Mouse (Mus musculus) liver, postnatal 0 days (tissue): ENCODE results near the gene Esp8. TPM values are rescaled to one million over a fixed set of nuclear protein-coding genes. Genes with fewer than 3 reads are reported as not detected.
"Not testable (repeated sequence)": the region's sequence is repeated elsewhere in the genome, so short reads cannot be mapped to it uniquely, and the experiment has no call there.

Experiments
- ATAC-seq: fragments of 200-750 bp; cut with Nextera tagmentation; 2 replicates; pipeline ENCODE4 v1.8.0; 2017; ENCODE audit warnings: mild to moderate bottlenecking, moderate library complexity
- DNase-seq: peaks from one replicate; pipeline ENCODE4 v3.0.0-alpha.2; 2016
- H3K27ac ChIP-seq: fragments of 300-500 bp; sonication (generic); 2 replicates; pipeline ENCODE4 v1.5.1; 2014; ENCODE audit warnings: antibody characterized with exemption, moderate library complexity, mild to moderate bottlenecking, low read depth
- H3K27me3 ChIP-seq: fragments of 300-500 bp; sonication (generic); 2 replicates; pipeline ENCODE4 v1.6.1; 2014; ENCODE audit warnings: low read length, control low read depth, mixed read lengths; ENCODE audit not compliant: insufficient read depth
- H3K36me3 ChIP-seq: fragments of 300-500 bp; sonication (generic); replicated peaks from 2 replicates; pipeline ENCODE4 v1.6.1; 2014; ENCODE audit warnings: mild to moderate bottlenecking, control low read depth, low read length, moderate library complexity, mixed read lengths; ENCODE audit not compliant: insufficient read depth
- H3K4me1 ChIP-seq: fragments of 300-500 bp; sonication (generic); 2 replicates; pipeline ENCODE4 v1.6.1; 2014; ENCODE audit warnings: antibody characterized with exemption, mild to moderate bottlenecking, control low read depth; ENCODE audit not compliant: insufficient read depth
- H3K4me2 ChIP-seq: fragments of 300-500 bp; sonication (generic); 2 replicates; pipeline ENCODE4 v1.6.1; 2014; ENCODE audit warnings: low read depth, mild to moderate bottlenecking, low read length, moderate library complexity, mixed read lengths
- H3K4me3 ChIP-seq: fragments of 300-500 bp; sonication (generic); 2 replicates; pipeline ENCODE4 v1.5.1; 2014; ENCODE audit warnings: low read depth, low read length
- H3K9ac ChIP-seq: fragments of 300-500 bp; sonication (generic); replicated peaks from 2 replicates; pipeline ENCODE4 v1.6.1; 2014; ENCODE audit warnings: mild to moderate bottlenecking, moderate library complexity
- H3K9me3 ChIP-seq: fragments of 300-500 bp; sonication (generic); 2 replicates; pipeline ENCODE4 v1.6.1; 2016; ENCODE audit warnings: mild to moderate bottlenecking, control low read depth, low read length, mixed read lengths
- CTCF ChIP-seq: sonication (generic); IDR thresholded peaks from 2 replicates; pipeline ENCODE4 v1.5.1; 2016; ENCODE audit warnings: antibody characterized with exemption, low read depth
- EP300 ChIP-seq: IDR thresholded peaks from 2 replicates; pipeline ENCODE4 v1.6.1; 2016; ENCODE audit warnings: antibody characterized with exemption, low read depth, mild to moderate bottlenecking
- WGBS: fragments of 180-500 bp; shearing (Covaris S2); extraction: QIAGEN DNeasy Blood & Tissue Kit; methylation state at CpG from one replicate; pipeline ENCODE4 v1.1.7; 2014; ENCODE audit not compliant: insufficient replicate concordance; 5-methylcytosine and 5-hydroxymethylcytosine counted together
- polyA plus RNA-seq: library from polyadenylated mRNA; unstranded; fragments of >200 nt; fragmentation: Nextera tagmentation; extraction: Ambion mirVana; gene quantifications from 2 replicates; pipeline ENCODE4 v1.2.1, GENCODE M21; 2015

The Esp8 gene
- not detected in 2 replicates for polyA plus RNA-seq

DNA sequence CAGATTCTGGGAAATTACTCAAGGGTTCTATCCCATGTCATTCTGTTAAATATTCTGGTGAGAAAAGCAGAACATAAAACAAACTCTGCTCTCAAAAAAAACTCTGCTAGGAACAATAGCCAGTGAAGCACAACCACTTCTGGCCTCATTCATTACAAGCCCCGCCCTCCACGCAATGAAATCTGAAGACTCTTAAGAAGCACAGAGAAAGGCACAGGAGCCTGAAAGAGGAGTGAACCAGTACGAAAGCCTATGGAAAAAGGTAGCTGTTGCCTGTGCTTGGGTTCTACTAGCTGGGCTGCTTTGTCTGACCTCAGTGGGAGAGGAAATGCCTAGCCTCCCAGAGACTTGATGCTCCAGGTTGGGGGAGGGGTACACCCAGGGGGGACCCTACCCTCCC lies at the start of gene Esp8:
Gene Esp8 (plus strand): TSS at position 205 of the 400 bp plus-strand sequence.
- H3K9ac ChIP-seq, result no peak within 1 kb of the TSS
- ATAC-seq, result no peak
- no peaks in the 10 kb centered on the region for H3K36me3 ChIP-seq
- TF ChIP-seq CTCF, result no peak
- no peak for TF ChIP-seq EP300
- H3K9me3 ChIP-seq, result no peaks in the 10 kb centered on the region
- no peak within 1 kb of the TSS for H3K27ac ChIP-seq
- no peak within 1 kb of the TSS for H3K4me2 ChIP-seq
- WGBS, result 53% methylated on average over 3 of the region's 3 CpGs
- H3K4me1 ChIP-seq, result no peaks in the 10 kb centered on the region
- DNase-seq, result no peak
- H3K27me3 ChIP-seq, result no peaks in the 10 kb centered on the region
- H3K4me3 ChIP-seq, result no peak within 1 kb of the TSS

DNA sequence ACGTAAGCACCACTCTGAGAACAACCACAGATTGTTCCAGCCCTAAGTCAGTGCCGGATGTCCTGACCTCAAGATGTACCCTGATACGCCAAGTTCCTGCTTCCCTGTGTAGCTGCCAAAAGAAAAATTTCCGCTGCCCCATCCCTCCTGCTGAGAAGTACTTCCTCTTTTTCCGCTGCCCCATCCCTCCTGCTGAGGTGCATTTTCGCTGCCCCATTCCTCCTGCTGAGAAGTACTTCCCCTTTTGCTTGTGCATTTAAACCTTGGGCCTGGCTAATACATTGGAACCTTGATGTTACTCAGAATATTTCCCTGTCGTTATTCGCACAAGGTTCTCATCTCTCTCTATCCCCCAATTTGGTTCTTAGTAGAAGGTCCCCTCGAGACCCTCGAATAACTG lies 36.3 kb upstream of the Esp8 start:
- not testable (repeated sequence) for H3K4me2 ChIP-seq, H3K27ac ChIP-seq, H3K9ac ChIP-seq, ATAC-seq, H3K9me3 ChIP-seq, H3K4me3 ChIP-seq, DNase-seq, H3K4me1 ChIP-seq, H3K27me3 ChIP-seq, H3K36me3 ChIP-seq
- WGBS, result 72% methylated on average over 10 of the region's 10 CpGs

DNA sequence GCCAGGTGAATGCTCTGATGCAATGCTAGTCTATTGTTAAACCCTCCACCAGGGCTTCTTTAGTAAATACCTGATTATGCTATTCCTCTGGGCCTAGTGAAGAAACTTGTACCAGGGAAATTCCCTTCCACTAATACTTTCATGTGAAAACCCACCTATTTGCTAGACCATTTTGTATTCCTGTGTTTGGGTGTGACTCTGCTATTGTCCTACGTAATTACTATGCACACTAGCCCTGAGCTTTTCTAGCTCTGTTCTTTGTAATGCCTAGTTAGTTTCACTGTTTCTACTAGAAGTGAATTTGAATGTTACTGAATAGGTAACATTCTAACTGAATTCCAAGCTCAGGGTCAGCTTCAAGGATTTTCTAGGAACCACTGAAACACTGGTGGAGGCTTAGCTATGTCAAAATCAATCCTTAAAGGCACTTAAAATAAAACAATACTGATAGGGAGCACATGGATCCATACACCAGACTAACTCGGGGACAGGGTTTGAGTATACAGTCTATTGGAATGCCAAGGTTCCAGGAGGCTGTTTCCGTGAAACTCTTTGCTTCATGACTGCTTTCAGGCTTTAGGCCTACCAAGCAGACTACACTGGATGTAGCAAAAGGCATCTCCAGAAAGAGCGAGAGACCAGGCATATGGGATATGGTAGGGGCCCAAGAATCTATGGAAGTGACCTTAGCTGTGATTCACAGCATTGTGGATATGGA lies 24.2 kb upstream of the Esp8 start:
- H3K4me1 ChIP-seq, H3K4me3 ChIP-seq, DNase-seq, H3K4me2 ChIP-seq, H3K36me3 ChIP-seq, H3K9ac ChIP-seq, H3K27ac ChIP-seq, ATAC-seq, H3K27me3 ChIP-seq, H3K9me3 ChIP-seq: not testable (repeated sequence)
- WGBS, result 78% methylated on average over 4 of the region's 4 CpGs

DNA sequence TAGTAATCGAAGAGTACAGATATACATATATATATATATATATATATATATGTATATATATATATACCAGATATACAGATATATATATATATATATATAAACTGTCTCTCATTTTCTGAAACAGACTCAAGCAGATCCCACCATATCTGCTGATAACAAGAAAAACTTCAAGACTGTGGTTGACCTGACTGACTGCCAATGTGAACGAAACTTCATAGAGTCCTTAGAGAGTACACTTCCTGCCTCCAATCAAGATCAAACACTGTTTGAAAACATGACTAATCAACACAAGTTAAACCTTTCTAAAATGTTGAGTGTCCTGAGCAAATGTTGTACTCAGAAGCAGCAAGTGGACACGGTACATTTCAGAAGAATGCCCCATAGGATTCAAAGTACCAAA lies 10.0 kb downstream of the Esp8 start:
- DNase-seq (no peak), ATAC-seq (no peak)
- no peak overlapping the region for H3K4me2 ChIP-seq
- no peaks in the 10 kb centered on the region for H3K27me3 ChIP-seq
- H3K9ac ChIP-seq, result no peak overlapping the region
- H3K36me3 ChIP-seq, result no peaks in the 10 kb centered on the region
- no peak overlapping the region for H3K27ac ChIP-seq
- 63% methylated on average over 3 of the region's 3 CpGs for WGBS
- no peaks in the 10 kb centered on the region for H3K9me3 ChIP-seq
- no peaks in the 10 kb centered on the region for H3K4me1 ChIP-seq
- TF ChIP-seq CTCF (no peak), EP300 (no peak)
- H3K4me3 ChIP-seq, result no peak overlapping the region

DNA sequence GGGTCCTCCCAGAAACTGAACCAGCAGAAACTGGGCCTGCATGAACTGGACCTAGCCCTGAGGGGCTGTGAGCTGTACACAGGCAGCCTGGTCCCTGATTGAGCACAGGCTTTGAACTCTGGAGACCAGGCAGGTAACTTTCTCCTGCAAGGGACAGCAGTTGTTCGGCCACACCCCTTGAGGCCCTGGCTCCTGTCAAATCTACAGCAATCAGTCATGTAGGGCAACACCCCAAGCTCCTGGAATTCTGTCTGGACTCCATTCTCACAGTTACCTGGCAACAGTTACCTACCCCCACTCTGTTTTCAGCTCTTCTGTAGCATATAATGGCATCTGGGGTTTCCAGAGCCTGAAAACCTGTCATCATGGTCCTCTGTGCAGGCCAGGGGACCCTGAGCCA lies 11.3 kb downstream of the Esp8 start:
- Histone ChIP-seq H3K4me1 (no peaks in the 10 kb centered on the region), H3K9me3 (no peaks in the 10 kb centered on the region), H3K4me3 (no peak overlapping the region), H3K36me3 (no peaks in the 10 kb centered on the region), H3K9ac (no peak overlapping the region), H3K27me3 (no peaks in the 10 kb centered on the region), H3K27ac (no peak overlapping the region), H3K4me2 (no peak overlapping the region)
- 87% methylated on average over 1 of the region's 1 CpGs for WGBS
- ATAC-seq (no peak), DNase-seq (no peak)
- TF ChIP-seq CTCF (no peak), EP300 (no peak)

DNA sequence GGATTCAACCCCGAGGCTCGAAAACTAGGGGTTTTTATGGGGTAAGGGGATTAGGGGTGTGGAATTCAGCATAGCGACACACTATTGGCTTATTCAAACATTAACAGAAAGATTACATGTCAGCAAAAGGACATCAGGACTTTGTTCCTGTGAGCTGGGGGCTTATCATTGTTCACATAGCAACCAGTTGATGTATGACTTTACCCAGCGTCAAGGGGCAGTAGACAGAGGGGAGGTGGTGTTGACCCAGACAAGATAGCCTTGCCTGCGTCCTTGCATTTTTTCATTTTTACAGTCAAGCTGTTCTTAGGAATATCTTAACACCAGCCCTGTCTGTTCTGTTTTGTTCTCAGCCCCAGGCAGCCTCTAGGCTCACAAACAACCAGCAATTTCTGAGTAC lies 27.2 kb downstream of the Esp8 start:
- 53% methylated on average over 5 of the region's 5 CpGs for WGBS
- H3K36me3 ChIP-seq, H3K4me3 ChIP-seq, H3K9ac ChIP-seq, H3K4me1 ChIP-seq, DNase-seq, H3K27me3 ChIP-seq, H3K27ac ChIP-seq, H3K9me3 ChIP-seq, H3K4me2 ChIP-seq, ATAC-seq: not testable (repeated sequence)

DNA sequence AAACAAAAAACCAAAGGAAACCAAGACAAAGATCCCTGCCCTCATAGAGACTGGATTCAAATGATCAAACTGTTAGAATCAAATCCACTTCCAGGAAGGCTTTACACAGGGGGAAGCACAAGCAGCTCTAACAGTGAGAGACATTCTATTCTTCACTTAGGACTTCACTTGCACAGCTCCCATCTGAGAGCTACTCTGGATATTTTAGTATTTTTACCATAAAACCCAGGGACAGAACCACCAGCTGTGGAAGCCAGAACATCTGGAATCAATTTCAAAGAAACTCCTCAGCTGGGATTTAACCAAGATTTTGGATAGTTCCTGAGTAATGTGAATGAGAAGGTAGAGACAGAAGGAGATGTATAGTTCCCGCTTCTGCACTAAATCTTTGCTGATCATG lies 33.6 kb downstream of the Esp8 start:
- Histone ChIP-seq H3K36me3 (no peaks in the 10 kb centered on the region), H3K27ac (no peak overlapping the region), H3K27me3 (no peaks in the 10 kb centered on the region), H3K4me3 (no peak overlapping the region), H3K4me2 (no peak overlapping the region), H3K9me3 (no peaks in the 10 kb centered on the region), H3K9ac (no peak overlapping the region), H3K4me1 (no peaks in the 10 kb centered on the region)
- TF ChIP-seq EP300 (no peak), CTCF (no peak)
- no peak for DNase-seq
- WGBS, result 63% methylated on average over 1 of the region's 1 CpGs
- ATAC-seq, result no peak
